Mouse (Mus musculus): ENCODE measurements at regions not wholly inside any gene's neighbourhood (a gene's known extent, or its start where the extent isn't known, plus 50 kb on each side); places are given as distances from the start of the nearest gene placed in this dataset.

DNA sequence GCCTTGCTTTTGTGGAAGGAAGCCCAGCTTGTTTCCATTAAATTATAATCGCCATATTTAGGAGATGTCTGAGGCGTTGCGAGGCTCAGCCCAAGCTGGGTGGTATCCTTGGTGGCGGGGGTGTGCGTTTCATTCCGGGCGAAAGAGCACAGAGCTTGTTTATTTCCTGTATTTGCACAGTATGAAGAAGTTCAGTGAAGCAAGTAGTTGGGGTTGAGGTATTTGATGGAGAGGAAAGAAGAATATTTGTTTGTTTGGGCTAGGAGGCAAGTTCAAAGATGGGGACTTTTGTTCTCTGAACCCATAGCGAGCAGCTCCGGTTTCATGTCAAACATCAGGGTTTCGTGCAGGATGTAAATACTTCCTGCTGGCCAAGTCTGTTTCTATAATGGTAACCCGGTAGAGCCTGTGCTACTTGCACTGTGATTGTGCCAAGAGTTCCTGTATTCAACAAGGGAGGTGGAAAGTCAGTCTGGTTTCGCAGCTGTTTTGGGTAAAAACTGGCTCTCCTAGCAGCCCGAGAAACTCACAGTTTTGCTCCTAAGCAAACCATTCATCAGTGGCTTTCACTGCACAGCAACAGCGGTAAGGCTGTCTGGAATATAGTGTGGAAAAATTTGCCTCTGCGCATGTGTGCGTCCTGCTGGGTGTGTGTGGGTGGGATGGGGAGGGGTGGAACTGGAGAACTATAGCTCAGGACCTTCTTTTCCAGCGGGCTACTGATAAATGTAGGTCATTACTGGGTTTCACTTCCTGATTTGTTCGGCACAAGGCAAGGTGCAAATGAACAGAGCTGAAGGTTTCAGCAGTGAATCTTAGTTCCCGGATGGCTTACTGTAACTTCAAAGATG is 306.7 kb upstream of the Nrip1 start:
- Histone ChIP-seq H3K27ac (peak overlapping the region; percentile 67), H3K9ac (0 out of 2 replicates have a peak overlapping the region, but pooled peaks have one; percentile 8), H3K4me3 (replicated peaks) (peak overlapping the region; percentile 24), H3K4me2 (replicated peaks) (peak overlapping the region; percentile 51), H3K4me1 (replicated peaks) (no peaks in the 10 kb centered on the region), H3K36me3 (no peaks in the 10 kb centered on the region), H3K9me3 (no peaks in the 10 kb centered on the region), H3K27me3 (replicated peaks) (no peaks in the 10 kb centered on the region)
- 37% methylated on average over 19 of the region's 19 CpGs for WGBS
- peak; percentile 66 for ATAC-seq

DNA sequence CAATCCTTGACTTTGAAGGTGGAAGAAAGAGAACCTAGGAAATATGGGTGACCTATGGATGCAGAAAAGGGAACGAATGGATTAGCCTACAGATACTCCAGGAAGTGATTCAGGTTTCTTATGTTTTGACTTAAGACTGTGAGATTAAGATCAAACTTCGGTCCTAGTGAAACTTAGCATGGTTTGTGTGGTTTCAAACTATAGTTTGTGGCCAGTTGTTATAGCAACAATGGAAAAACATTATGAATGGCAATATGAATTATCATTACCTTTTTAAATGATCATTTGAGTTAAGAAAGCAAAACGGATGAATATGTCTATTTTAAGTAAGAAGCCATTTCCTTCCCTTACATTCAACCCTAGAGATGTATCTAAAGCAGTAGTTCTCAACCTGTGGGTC is 305.3 kb upstream of the Nrip1 start:
- H3K4me1 ChIP-seq (replicated peaks), result no peaks in the 10 kb centered on the region
- no peak overlapping the region for H3K4me2 ChIP-seq (replicated peaks)
- H3K9ac ChIP-seq, result no peak overlapping the region
- WGBS, result 78% methylated on average over 3 of the region's 3 CpGs
- H3K27me3 ChIP-seq (replicated peaks), result no peaks in the 10 kb centered on the region
- no peak for ATAC-seq
- H3K9me3 ChIP-seq, result no peaks in the 10 kb centered on the region
- H3K36me3 ChIP-seq, result no peaks in the 10 kb centered on the region
- H3K27ac ChIP-seq, result no peak overlapping the region
- H3K4me3 ChIP-seq (replicated peaks), result no peak overlapping the region

DNA sequence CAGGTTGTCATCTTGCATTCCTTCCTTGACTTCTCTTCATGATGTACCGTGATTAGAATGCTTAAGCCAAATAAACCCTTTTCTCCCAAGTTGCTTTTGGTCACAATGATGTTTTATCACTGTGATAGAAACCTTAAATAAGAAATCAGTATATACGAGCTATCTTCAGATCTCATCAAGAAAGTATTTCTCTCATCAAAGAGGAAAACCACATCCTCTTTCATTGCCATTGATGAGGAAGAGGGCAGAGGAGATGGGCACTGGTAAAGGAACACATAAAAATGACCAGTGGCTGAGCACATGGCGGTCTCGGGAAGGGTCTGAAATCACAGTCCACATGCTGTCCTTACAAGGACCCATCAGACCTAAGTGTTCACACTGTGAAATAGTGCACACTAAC is 296.2 kb upstream of the Nrip1 start:
- no peak for ATAC-seq
- no peaks in the 10 kb centered on the region for H3K4me1 ChIP-seq (replicated peaks)
- H3K4me2 ChIP-seq (replicated peaks), result no peak overlapping the region
- H3K36me3 ChIP-seq, result no peaks in the 10 kb centered on the region
- no peak overlapping the region for H3K9ac ChIP-seq
- H3K27me3 ChIP-seq (replicated peaks), result no peaks in the 10 kb centered on the region
- no peaks in the 10 kb centered on the region for H3K9me3 ChIP-seq
- H3K27ac ChIP-seq, result no peak overlapping the region
- no peak overlapping the region for H3K4me3 ChIP-seq (replicated peaks)
- WGBS, result 89% methylated on average over 4 of the region's 4 CpGs

DNA sequence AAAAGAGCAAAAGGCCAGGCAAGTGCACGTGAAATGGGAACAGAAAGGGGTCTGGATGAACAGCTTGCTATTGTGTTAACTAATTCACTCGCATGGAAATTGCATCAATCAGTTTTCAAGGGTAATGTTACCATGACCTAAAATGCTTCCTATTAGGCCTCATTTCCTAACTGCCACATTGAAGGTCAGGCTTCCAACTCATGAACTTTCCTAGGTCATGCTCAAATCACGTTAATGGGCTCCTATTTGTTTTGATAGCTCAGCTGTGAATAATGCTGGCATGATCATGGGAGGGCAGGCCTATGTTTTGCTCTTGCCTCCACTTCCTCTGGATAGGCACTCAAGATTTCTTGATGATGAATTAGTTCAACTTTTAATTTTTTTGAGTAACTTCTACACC is 293.4 kb upstream of the Nrip1 start:
- no peaks in the 10 kb centered on the region for H3K36me3 ChIP-seq
- no peak overlapping the region for H3K9ac ChIP-seq
- H3K4me2 ChIP-seq (replicated peaks), result no peak overlapping the region
- H3K4me1 ChIP-seq (replicated peaks), result no peaks in the 10 kb centered on the region
- H3K27me3 ChIP-seq (replicated peaks), result no peaks in the 10 kb centered on the region
- no peak overlapping the region for H3K4me3 ChIP-seq (replicated peaks)
- no peak overlapping the region for H3K27ac ChIP-seq
- ATAC-seq, result no peak
- 68% methylated on average over 3 of the region's 3 CpGs for WGBS
- no peaks in the 10 kb centered on the region for H3K9me3 ChIP-seq

DNA sequence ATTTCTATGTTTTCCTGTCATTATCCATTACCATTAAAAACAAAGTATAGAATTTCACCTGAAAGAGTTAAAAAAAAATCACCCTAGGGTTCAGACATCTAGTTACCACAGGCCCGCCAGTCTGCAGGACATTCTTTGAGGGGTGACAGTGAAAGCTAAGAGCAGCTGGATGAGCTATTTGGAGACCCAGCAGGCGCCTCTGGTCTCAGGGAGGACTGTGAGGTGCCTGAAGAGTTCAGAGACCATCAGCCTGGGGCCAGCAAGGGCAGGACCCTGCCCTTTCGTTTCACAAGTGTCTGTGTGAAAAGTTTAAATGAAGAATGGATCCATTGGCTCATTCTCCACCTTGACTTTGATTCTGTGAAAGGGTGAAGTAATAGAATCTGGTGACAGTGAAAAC is 281.5 kb upstream of the Nrip1 start:
- Histone ChIP-seq H3K27me3 (replicated peaks) (no peaks in the 10 kb centered on the region), H3K4me3 (replicated peaks) (no peak overlapping the region), H3K9ac (no peak overlapping the region), H3K4me2 (replicated peaks) (no peak overlapping the region), H3K27ac (no peak overlapping the region), H3K9me3 (no peaks in the 10 kb centered on the region), H3K4me1 (replicated peaks) (no peaks in the 10 kb centered on the region), H3K36me3 (no peaks in the 10 kb centered on the region)
- ATAC-seq, result no peak
- 43% methylated on average over 3 of the region's 3 CpGs for WGBS

DNA sequence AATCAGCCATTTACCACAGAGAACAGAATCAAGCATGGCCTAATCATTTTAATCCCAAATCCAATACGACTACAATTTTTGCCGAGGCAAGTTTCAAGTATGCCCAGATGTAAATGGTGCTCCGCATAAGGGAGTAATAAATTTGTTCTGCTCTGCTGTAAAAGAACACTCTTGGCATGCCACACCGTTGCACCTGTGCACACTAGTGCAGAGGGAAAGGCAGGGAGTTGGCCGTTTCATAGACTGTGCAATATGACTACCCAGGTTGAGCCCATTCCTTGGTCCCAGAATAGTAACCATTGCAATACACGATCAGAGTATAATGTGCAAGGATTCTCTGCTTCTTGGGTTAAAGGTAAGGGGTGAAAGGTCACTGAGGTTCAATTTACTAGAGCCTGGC is 270.7 kb upstream of the Nrip1 start:
- Histone ChIP-seq H3K27ac (no peak overlapping the region), H3K9ac (no peak overlapping the region), H3K27me3 (replicated peaks) (no peaks in the 10 kb centered on the region), H3K9me3 (no peaks in the 10 kb centered on the region), H3K4me1 (replicated peaks) (no peaks in the 10 kb centered on the region), H3K4me2 (replicated peaks) (no peak overlapping the region), H3K4me3 (replicated peaks) (no peak overlapping the region), H3K36me3 (no peaks in the 10 kb centered on the region)
- no peak for ATAC-seq
- 85% methylated on average over 6 of the region's 6 CpGs for WGBS

DNA sequence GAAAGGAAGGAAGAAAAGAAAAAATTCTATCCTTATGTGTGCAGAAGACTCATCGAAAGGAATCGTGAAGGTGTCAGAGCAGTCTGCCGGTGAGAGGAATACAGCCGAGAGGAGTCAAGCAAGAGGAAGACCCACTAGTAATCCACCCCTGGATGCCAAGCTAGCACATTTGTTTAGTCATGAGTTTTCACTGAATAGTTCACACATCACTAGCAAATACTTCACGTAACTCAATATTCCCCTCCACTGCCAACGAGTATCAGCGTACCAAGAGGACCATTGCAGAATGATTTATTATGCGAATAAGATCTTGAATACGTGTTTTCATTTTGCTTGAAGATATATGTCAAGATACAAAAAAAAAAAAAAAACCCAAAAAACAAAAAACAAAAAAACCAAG is 270.2 kb upstream of the Nrip1 start:
- Histone ChIP-seq H3K4me3 (replicated peaks) (no peak overlapping the region), H3K9ac (no peak overlapping the region), H3K36me3 (no peaks in the 10 kb centered on the region), H3K27me3 (replicated peaks) (no peaks in the 10 kb centered on the region), H3K27ac (no peak overlapping the region), H3K4me1 (replicated peaks) (no peaks in the 10 kb centered on the region), H3K9me3 (no peaks in the 10 kb centered on the region), H3K4me2 (replicated peaks) (no peak overlapping the region)
- 95% methylated on average over 9 of the region's 9 CpGs for WGBS
- ATAC-seq, result no peak

DNA sequence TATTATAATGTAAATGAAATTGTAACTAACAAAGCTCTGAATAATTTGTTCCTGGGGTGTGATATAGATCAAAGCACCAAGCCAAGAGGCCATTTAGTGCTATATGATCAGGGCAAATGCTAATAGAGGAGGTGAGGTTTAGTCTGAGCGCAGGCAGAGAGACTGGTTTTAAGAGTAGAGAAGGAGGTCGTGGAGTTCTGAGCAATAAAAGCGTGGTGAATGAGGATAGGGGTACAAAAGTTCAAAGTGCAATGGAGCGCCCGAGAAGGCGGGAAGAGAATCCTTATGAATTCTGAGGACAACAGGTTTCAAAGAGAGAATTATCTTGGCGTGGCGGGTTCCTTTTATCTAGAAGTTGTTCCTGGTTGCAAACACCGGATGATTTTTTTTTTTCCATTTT is 261.5 kb upstream of the Nrip1 start:
- H3K9me3 ChIP-seq, result no peaks in the 10 kb centered on the region
- no peak overlapping the region for H3K27ac ChIP-seq
- no peak overlapping the region for H3K4me3 ChIP-seq (replicated peaks)
- no peak overlapping the region for H3K4me2 ChIP-seq (replicated peaks)
- ATAC-seq, result peak; percentile 88
- H3K27me3 ChIP-seq (replicated peaks), result no peaks in the 10 kb centered on the region
- no peaks in the 10 kb centered on the region for H3K4me1 ChIP-seq (replicated peaks)
- no peaks in the 10 kb centered on the region for H3K36me3 ChIP-seq
- H3K9ac ChIP-seq, result no peak overlapping the region
- 58% methylated on average over 9 of the region's 9 CpGs for WGBS

DNA sequence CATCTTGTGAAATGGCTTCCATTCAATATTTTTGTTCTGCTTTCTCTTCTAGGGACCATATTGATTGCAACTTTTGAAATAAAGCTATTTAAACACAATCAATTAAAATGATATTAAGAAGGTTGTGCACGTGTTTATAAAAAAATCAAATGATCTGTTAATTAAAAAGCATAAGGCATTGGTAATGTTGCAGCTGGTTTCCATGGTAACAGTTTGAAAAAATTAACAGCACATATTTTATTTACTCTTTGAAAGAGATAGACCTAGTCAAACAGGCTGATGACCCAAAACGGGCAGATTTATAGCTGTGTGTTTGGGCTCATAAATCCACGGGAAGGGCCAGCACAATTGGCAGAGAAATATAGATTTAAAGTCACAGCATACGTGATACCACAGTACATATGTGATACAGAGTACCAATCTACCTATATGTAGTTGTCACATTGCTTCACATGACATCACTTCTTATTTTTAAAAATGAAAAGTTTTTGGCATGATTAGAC is 260.6 kb upstream of the Nrip1 start:
- no peaks in the 10 kb centered on the region for H3K4me1 ChIP-seq (replicated peaks)
- H3K36me3 ChIP-seq, result no peaks in the 10 kb centered on the region
- 61% methylated on average over 4 of the region's 4 CpGs for WGBS
- H3K27ac ChIP-seq, result no peak overlapping the region
- no peaks in the 10 kb centered on the region for H3K27me3 ChIP-seq (replicated peaks)
- H3K4me2 ChIP-seq (replicated peaks), result no peak overlapping the region
- no peak overlapping the region for H3K9ac ChIP-seq
- ATAC-seq, result no peak
- H3K4me3 ChIP-seq (replicated peaks), result no peak overlapping the region
- H3K9me3 ChIP-seq, result no peaks in the 10 kb centered on the region

DNA sequence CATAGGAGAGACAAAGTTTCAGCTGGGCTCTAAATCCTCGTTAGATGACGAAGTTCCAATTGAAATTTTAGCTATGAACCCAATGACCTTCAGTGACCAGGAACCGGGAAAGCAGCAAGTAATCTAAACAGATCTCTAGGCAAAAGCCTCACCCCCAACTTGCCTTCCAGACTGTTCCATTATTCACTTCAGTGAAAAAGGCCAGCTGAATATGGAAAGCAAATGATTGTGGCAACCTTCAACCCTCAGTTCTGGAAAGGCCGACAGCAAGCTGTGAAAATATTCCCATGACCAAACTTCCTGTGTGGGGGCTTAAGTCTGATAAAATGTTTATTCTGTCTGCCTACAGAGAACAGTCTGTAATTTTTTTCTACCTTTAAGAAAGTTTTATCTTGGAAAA is 252.5 kb upstream of the Nrip1 start:
- 39% methylated on average over 4 of the region's 4 CpGs for WGBS

DNA sequence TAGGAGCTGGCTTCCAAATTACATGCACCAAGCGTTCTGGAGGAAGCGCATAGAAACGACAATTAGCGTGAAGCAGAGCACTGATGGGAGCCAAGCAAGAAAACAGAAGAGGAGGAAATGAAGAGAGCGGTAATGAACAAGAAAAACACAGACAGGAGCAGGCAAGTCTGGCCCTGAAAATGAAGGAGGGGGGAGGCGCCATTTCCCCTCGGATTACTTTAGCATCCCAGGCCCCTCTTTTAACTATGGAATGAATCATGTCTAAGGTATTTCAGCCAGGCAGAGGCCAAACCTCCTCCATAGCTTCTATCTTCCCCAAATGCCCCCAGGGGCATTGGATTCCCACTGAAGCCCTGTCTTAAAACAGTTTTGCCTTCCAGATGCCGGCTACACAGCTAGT is 248.1 kb upstream of the Nrip1 start:
- Histone ChIP-seq H3K9ac (no peak overlapping the region), H3K4me2 (replicated peaks) (no peak overlapping the region), H3K4me1 (replicated peaks) (no peaks in the 10 kb centered on the region), H3K27ac (no peak overlapping the region), H3K4me3 (replicated peaks) (no peak overlapping the region), H3K9me3 (no peaks in the 10 kb centered on the region), H3K36me3 (no peaks in the 10 kb centered on the region), H3K27me3 (replicated peaks) (no peaks in the 10 kb centered on the region)
- ATAC-seq, result no peak
- WGBS, result 54% methylated on average over 8 of the region's 8 CpGs

More for the DNA sequence above, 252.5 kb upstream of the Nrip1 start:
- Histone ChIP-seq H3K4me1 (replicated peaks) (no peaks in the 10 kb centered on the region), H3K36me3 (no peaks in the 10 kb centered on the region), H3K9ac (no peak overlapping the region), H3K9me3 (no peaks in the 10 kb centered on the region), H3K4me2 (replicated peaks) (no peak overlapping the region), H3K4me3 (replicated peaks) (no peak overlapping the region), H3K27ac (no peak overlapping the region), H3K27me3 (replicated peaks) (no peaks in the 10 kb centered on the region)
- ATAC-seq, result no peak

DNA sequence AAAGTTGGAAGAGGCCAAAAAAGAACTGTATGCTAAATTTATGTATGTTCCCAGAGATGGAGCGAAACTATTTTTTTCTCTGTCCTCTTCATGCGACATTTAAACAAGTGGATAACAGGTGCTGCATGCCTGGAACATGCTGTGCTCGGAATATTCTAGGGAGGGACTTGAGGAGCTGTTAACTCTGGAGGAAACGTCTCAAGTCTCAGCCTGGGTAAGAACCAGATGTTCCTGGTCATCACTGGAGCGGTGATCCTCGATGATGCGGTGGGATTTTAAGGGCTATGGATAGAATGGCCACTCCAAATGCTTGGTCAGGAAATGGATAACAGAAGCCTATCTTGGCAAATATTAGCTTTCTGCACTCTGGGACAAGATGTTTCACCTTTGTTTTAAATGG is 244.7 kb upstream of the Nrip1 start:
- 80% methylated on average over 7 of the region's 7 CpGs for WGBS
- H3K9me3 ChIP-seq, result no peaks in the 10 kb centered on the region
- no peaks in the 10 kb centered on the region for H3K27me3 ChIP-seq (replicated peaks)
- H3K27ac ChIP-seq, result no peak overlapping the region
- no peak overlapping the region for H3K4me2 ChIP-seq (replicated peaks)
- no peaks in the 10 kb centered on the region for H3K4me1 ChIP-seq (replicated peaks)
- no peak for ATAC-seq
- no peaks in the 10 kb centered on the region for H3K36me3 ChIP-seq
- no peak overlapping the region for H3K4me3 ChIP-seq (replicated peaks)
- H3K9ac ChIP-seq, result no peak overlapping the region

DNA sequence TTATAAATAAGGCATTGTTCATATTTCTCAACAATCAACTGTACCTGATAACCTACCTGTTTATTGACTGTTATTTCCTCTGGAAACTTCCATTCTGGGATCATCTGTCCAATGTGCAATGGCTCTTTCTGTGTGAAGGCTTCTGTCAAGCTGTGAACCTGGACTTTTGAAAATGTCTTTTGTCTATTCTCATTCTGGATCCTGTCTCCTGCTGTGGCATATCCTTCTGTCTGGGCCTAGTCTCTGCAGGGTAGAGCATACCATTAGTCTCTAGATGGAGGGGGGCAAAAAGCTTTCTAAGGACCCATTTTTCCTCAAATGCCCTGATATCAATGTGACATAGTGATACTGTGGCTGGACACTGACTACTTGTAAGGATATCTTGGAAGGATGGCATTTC is 237.4 kb upstream of the Nrip1 start:
- Histone ChIP-seq H3K4me2 (replicated peaks) (no peak overlapping the region), H3K36me3 (no peaks in the 10 kb centered on the region), H3K4me1 (replicated peaks) (no peaks in the 10 kb centered on the region), H3K4me3 (replicated peaks) (no peak overlapping the region), H3K27me3 (replicated peaks) (no peaks in the 10 kb centered on the region), H3K27ac (no peak overlapping the region), H3K9ac (no peak overlapping the region), H3K9me3 (no peaks in the 10 kb centered on the region)
- ATAC-seq, result no peak
